Mouse (Mus musculus) embryo, embryonic 9.5 days (tissue): Measurements from ENCODE around the gene Gm13289.
"Not testable (repeated sequence)": the region's sequence is repeated elsewhere in the genome, so short reads cannot be mapped to it uniquely, and the experiment has no call there.

Experiments
- DNase-seq: peaks from one replicate; pipeline ENCODE4 v3.0.0-alpha.2; 2017; ENCODE audit errors: extremely low spot score

Gm13289 gene

GRCm38 (mm10) chr4:88782335-88782734 is 5.6 kb downstream of the Gm13289 start:
- not testable (repeated sequence) for DNase-seq

- DNase-seq = not testable (repeated sequence)
Measured at GRCm38 (mm10) chr4:88785409-88785808, 8.7 kb downstream of the Gm13289 start, which contains the start of gene Gm13276. TSS of gene Gm13276 (plus strand) at chr4:88785709.

- DNase-seq = not testable (repeated sequence)
Measured at GRCm38 (mm10) chr4:88788402-88788801, 11.7 kb downstream of the Gm13289 start, which contains the start of gene Gm13277. TSS of gene Gm13277 (plus strand) at chr4:88788632.

- not testable (repeated sequence) for DNase-seq
Measured at GRCm38 (mm10) chr4:88791250-88791649, 14.5 kb downstream of the Gm13289 start, which contains the start of gene Gm13278. TSS of gene Gm13278 (plus strand) at chr4:88791550.

GRCm38 (mm10) chr4:88793936-88794675 is 17.4 kb downstream of the Gm13289 start, which contains the start of gene Gm13275:
TSS of gene Gm13275 (plus strand) at chr4:88794487.
- not testable (repeated sequence) for DNase-seq

- not testable (repeated sequence) for DNase-seq
Measured at GRCm38 (mm10) chr4:88797097-88797496, 20.4 kb downstream of the Gm13289 start, which contains the start of gene Gm13279. TSS of gene Gm13279 (plus strand) at chr4:88797397.

GRCm38 (mm10) chr4:88799365-88799764 is 22.6 kb downstream of the Gm13289 start, which contains the start of gene Gm13285:
TSS of gene Gm13285 (plus strand) at chr4:88799665.
- DNase-seq = not testable (repeated sequence)

GRCm38 (mm10) chr4:88802954-88803353 is 26.2 kb downstream of the Gm13289 start, which contains the start of gene Gm13287:
TSS of gene Gm13287 (plus strand) at chr4:88803254.
- not testable (repeated sequence) for DNase-seq

GRCm38 (mm10) chr4:88805231-88805630 is 28.5 kb downstream of the Gm13289 start, which contains the start of gene Gm13288:
TSS of gene Gm13288 (plus strand) at chr4:88805531.
- DNase-seq = not testable (repeated sequence)

- DNase-seq = not testable (repeated sequence)
Measured at GRCm38 (mm10) chr4:88805761-88806160, 29.0 kb downstream of the Gm13289 start.

GRCm38 (mm10) chr4:88815928-88816327 is 39.2 kb downstream of the Gm13289 start, which contains the start of gene Ifna7:
TSS of gene Ifna7 (plus strand) at chr4:88816228.
- DNase-seq = no peak

GRCm38 (mm10) chr4:88819659-88820058 is 42.9 kb downstream of the Gm13289 start, which contains the start of gene Ifna11:
TSS of gene Ifna11 (plus strand) at chr4:88819959.
- no peak for DNase-seq

GRCm38 (mm10) chr4:88822995-88823394 is 46.3 kb downstream of the Gm13289 start:
- DNase-seq = no peak
